Mouse (Mus musculus): ENCODE measurements at regions not wholly inside any gene's neighbourhood (a gene's known extent, or its start where the extent isn't known, plus 50 kb on each side); places are given as distances from the start of the nearest gene placed in this dataset.

GRCm38 (mm10) chr1:152313480-152313879, 73.0 kb downstream of the Tsen15 start:
- no peaks in the 10 kb centered on the region for H3K9me3 ChIP-seq (replicated peaks; ENCODE audit: control insufficient read depth, insufficient read depth, low read length, poor library complexity, severe bottlenecking)
- H3K9ac ChIP-seq (ENCODE audit: low read depth, poor library complexity, severe bottlenecking) = no peak overlapping the region
- TF ChIP-seq EP300 (IDR thresholded peaks at IDR 0.05; ENCODE audit: insufficient read depth, low read depth, low read length) = no peak
- TF ChIP-seq CTCF (IDR thresholded peaks at IDR 0.05; ENCODE audit: low read depth, low read length) = peak; percentile 52
- TF ChIP-seq POLR2A (IDR thresholded peaks at IDR 0.05; ENCODE audit: insufficient read depth, low read length) = no peak
- no peak overlapping the region for H3K27ac ChIP-seq (ENCODE audit: insufficient read depth, low read length)
- no peaks in the 10 kb centered on the region for H3K4me1 ChIP-seq (ENCODE audit: control insufficient read depth, insufficient read depth, low read length)
- H3K4me3 ChIP-seq (ENCODE audit: low read depth, low read length) = no peak overlapping the region
- no peaks in the 10 kb centered on the region for H3K27me3 ChIP-seq (ENCODE audit: control insufficient read depth, insufficient read depth, low read length, poor library complexity, severe bottlenecking)
- H3K36me3 ChIP-seq (ENCODE audit: control insufficient read depth, insufficient read depth, low read length, poor library complexity, severe bottlenecking) = no peaks in the 10 kb centered on the region

- no peaks in the 10 kb centered on the region for H3K9me3 ChIP-seq (replicated peaks; ENCODE audit: control insufficient read depth, insufficient read depth, low read length, poor library complexity, severe bottlenecking)
Measured at GRCm38 (mm10) chr1:152305461-152305860, 81.0 kb downstream of the Tsen15 start.

GRCm38 (mm10) chr1:152304487-152305130, 81.9 kb downstream of the Tsen15 start:
- Histone ChIP-seq H3K4me1 (ENCODE audit: control insufficient read depth, insufficient read depth, low read length) (no peaks in the 10 kb centered on the region), H3K9me3 (replicated peaks; ENCODE audit: control insufficient read depth, insufficient read depth, low read length, poor library complexity, severe bottlenecking) (no peaks in the 10 kb centered on the region), H3K27me3 (ENCODE audit: control insufficient read depth, insufficient read depth, low read length, poor library complexity, severe bottlenecking) (no peaks in the 10 kb centered on the region), H3K9ac (ENCODE audit: low read depth, poor library complexity, severe bottlenecking) (no peak overlapping the region), H3K27ac (ENCODE audit: insufficient read depth, low read length) (no peak overlapping the region), H3K4me3 (ENCODE audit: low read depth, low read length) (no peak overlapping the region), H3K36me3 (ENCODE audit: control insufficient read depth, insufficient read depth, low read length, poor library complexity, severe bottlenecking) (no peaks in the 10 kb centered on the region)
- no peak for TF ChIP-seq CTCF (IDR thresholded peaks at IDR 0.05; ENCODE audit: low read depth, low read length)
- TF ChIP-seq POLR2A (IDR thresholded peaks at IDR 0.05; ENCODE audit: insufficient read depth, low read length) = no peak
- no peak for TF ChIP-seq EP300 (IDR thresholded peaks at IDR 0.05; ENCODE audit: insufficient read depth, low read depth, low read length)

More at GRCm38 (mm10) chr1:152305461-152305860, 81.0 kb downstream of the Tsen15 start:
- TF ChIP-seq POLR2A (IDR thresholded peaks at IDR 0.05; ENCODE audit: insufficient read depth, low read length) (no peak), CTCF (IDR thresholded peaks at IDR 0.05; ENCODE audit: low read depth, low read length) (no peak), EP300 (IDR thresholded peaks at IDR 0.05; ENCODE audit: insufficient read depth, low read depth, low read length) (no peak)
- H3K27me3 ChIP-seq (ENCODE audit: control insufficient read depth, insufficient read depth, low read length, poor library complexity, severe bottlenecking) = no peaks in the 10 kb centered on the region
- no peak overlapping the region for H3K4me3 ChIP-seq (ENCODE audit: low read depth, low read length)
- H3K9ac ChIP-seq (ENCODE audit: low read depth, poor library complexity, severe bottlenecking) = no peak overlapping the region
- H3K36me3 ChIP-seq (ENCODE audit: control insufficient read depth, insufficient read depth, low read length, poor library complexity, severe bottlenecking) = no peaks in the 10 kb centered on the region
- H3K27ac ChIP-seq (ENCODE audit: insufficient read depth, low read length) = no peak overlapping the region
- H3K4me1 ChIP-seq (ENCODE audit: control insufficient read depth, insufficient read depth, low read length) = no peaks in the 10 kb centered on the region

- Histone ChIP-seq H3K9me3 (replicated peaks; ENCODE audit: control insufficient read depth, insufficient read depth, low read length, poor library complexity, severe bottlenecking) (no peaks in the 10 kb centered on the region), H3K9ac (ENCODE audit: low read depth, poor library complexity, severe bottlenecking) (no peak overlapping the region), H3K36me3 (ENCODE audit: control insufficient read depth, insufficient read depth, low read length, poor library complexity, severe bottlenecking) (no peaks in the 10 kb centered on the region), H3K27ac (ENCODE audit: insufficient read depth, low read length) (no peak overlapping the region), H3K4me1 (ENCODE audit: control insufficient read depth, insufficient read depth, low read length) (no peaks in the 10 kb centered on the region), H3K4me3 (ENCODE audit: low read depth, low read length) (no peak overlapping the region), H3K27me3 (ENCODE audit: control insufficient read depth, insufficient read depth, low read length, poor library complexity, severe bottlenecking) (no peaks in the 10 kb centered on the region)
- TF ChIP-seq EP300 (IDR thresholded peaks at IDR 0.05; ENCODE audit: insufficient read depth, low read depth, low read length) = no peak
- TF ChIP-seq POLR2A (IDR thresholded peaks at IDR 0.05; ENCODE audit: insufficient read depth, low read length) = no peak
- no peak for TF ChIP-seq CTCF (IDR thresholded peaks at IDR 0.05; ENCODE audit: low read depth, low read length)
Measured at GRCm38 (mm10) chr1:152301355-152301754, 85.1 kb downstream of the Tsen15 start.

GRCm38 (mm10) chr1:152292196-152292736, 94.2 kb downstream of the Tsen15 start:
- TF ChIP-seq POLR2A (IDR thresholded peaks at IDR 0.05; ENCODE audit: insufficient read depth, low read length) (no peak), EP300 (IDR thresholded peaks at IDR 0.05; ENCODE audit: insufficient read depth, low read depth, low read length) (no peak), CTCF (IDR thresholded peaks at IDR 0.05; ENCODE audit: low read depth, low read length) (no peak)
- H3K9ac ChIP-seq (ENCODE audit: low read depth, poor library complexity, severe bottlenecking) = no peak overlapping the region

GRCm38 (mm10) chr1:152290768-152291167, 95.7 kb downstream of the Tsen15 start:
- Histone ChIP-seq H3K9me3 (replicated peaks; ENCODE audit: control insufficient read depth, insufficient read depth, low read length, poor library complexity, severe bottlenecking) (no peaks in the 10 kb centered on the region), H3K4me3 (ENCODE audit: low read depth, low read length) (no peak overlapping the region), H3K4me1 (ENCODE audit: control insufficient read depth, insufficient read depth, low read length) (no peaks in the 10 kb centered on the region), H3K9ac (ENCODE audit: low read depth, poor library complexity, severe bottlenecking) (no peak overlapping the region), H3K27ac (ENCODE audit: insufficient read depth, low read length) (no peak overlapping the region), H3K27me3 (ENCODE audit: control insufficient read depth, insufficient read depth, low read length, poor library complexity, severe bottlenecking) (no peaks in the 10 kb centered on the region), H3K36me3 (ENCODE audit: control insufficient read depth, insufficient read depth, low read length, poor library complexity, severe bottlenecking) (no peaks in the 10 kb centered on the region)
- TF ChIP-seq POLR2A (IDR thresholded peaks at IDR 0.05; ENCODE audit: insufficient read depth, low read length) = no peak
- peak; percentile 68 for TF ChIP-seq CTCF (IDR thresholded peaks at IDR 0.05; ENCODE audit: low read depth, low read length)

More at GRCm38 (mm10) chr1:152292196-152292736, 94.2 kb downstream of the Tsen15 start:
- Histone ChIP-seq H3K9me3 (replicated peaks; ENCODE audit: control insufficient read depth, insufficient read depth, low read length, poor library complexity, severe bottlenecking) (no peaks in the 10 kb centered on the region), H3K4me3 (ENCODE audit: low read depth, low read length) (no peak overlapping the region), H3K4me1 (ENCODE audit: control insufficient read depth, insufficient read depth, low read length) (no peaks in the 10 kb centered on the region), H3K27me3 (ENCODE audit: control insufficient read depth, insufficient read depth, low read length, poor library complexity, severe bottlenecking) (no peaks in the 10 kb centered on the region), H3K36me3 (ENCODE audit: control insufficient read depth, insufficient read depth, low read length, poor library complexity, severe bottlenecking) (no peaks in the 10 kb centered on the region), H3K27ac (ENCODE audit: insufficient read depth, low read length) (no peak overlapping the region)

Measured in ES-Bruce4 (cell line).